Mouse (Mus musculus): ENCODE results near the gene Uaca.

GRCm38 (mm10) chr9:60751098-60751497 is 43.2 kb upstream of the Uaca start:
- TF ChIP-seq CTCF (IDR thresholded peaks at IDR 0.05; ENCODE audit: borderline replicate concordance, control insufficient read depth, extremely low read depth, insufficient read depth, low read length, poor library complexity), result no peak
- no peak for TF ChIP-seq POLR2A (IDR thresholded peaks at IDR 0.05; ENCODE audit: control insufficient read depth, extremely low read depth, insufficient read depth, low read length, poor library complexity)

Data from thymus, adult 2 months (tissue).